Mouse (Mus musculus) ovary, postnatal 36 days (tissue): ENCODE data around the gene Nhsl2.
"Not testable (repeated sequence)": the region's sequence is repeated elsewhere in the genome, so short reads cannot be mapped to it uniquely, and the experiment has no call there.

Source experiments
- DNase-seq: peaks from one replicate; pipeline ENCODE4 v3.0.0; 2022; ENCODE audit warnings: low spot score, mixed read lengths

Gene Nhsl2

DNA sequence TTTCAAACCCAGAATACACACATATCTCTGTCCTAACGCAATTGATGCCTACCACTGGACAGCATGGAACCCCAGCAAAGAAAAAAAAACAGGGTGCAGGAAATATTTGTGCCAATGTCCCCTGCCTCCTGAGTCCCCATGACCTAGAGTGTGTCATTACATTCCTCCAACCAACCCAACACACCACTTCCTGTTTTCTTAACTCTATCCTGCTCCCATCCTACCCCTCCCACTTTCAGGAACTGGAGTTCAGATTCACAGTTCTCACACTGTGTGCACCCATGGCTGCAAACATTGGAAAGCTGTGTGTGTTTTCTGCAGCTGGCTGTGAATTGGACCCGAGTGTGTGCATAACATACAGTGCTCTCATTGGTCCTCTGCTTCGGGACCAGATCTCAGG, 241.4 kb downstream of the Nhsl2 start:
- no peak for DNase-seq

GRCm38 (mm10) chrX:102094381-102094904, 245.3 kb downstream of the Nhsl2 start:
- no peak for DNase-seq

DNA sequence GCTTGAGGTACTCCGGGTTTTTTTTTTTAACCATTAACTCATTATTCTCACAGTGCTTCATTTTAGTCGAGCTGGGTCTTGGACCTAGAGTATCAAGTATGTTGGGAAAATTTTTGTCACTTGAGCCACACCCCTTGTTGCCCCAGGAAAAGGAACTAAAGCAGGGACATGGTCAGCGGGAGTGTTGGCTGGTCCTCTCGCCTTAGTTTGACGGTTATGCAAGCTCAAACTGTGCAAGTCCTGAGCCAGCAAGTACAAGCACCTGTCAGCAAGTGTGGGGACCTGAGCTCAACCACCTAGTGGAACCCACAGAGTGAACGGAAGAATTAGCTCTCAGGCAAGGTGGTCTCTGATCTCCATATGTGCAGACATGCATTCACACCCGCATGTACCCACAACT, 252.7 kb downstream of the Nhsl2 start:
- no peak for DNase-seq

- DNase-seq: not testable (repeated sequence)
Observed at GRCm38 (mm10) chrX:102103830-102104229, 254.6 kb downstream of the Nhsl2 start.

DNA sequence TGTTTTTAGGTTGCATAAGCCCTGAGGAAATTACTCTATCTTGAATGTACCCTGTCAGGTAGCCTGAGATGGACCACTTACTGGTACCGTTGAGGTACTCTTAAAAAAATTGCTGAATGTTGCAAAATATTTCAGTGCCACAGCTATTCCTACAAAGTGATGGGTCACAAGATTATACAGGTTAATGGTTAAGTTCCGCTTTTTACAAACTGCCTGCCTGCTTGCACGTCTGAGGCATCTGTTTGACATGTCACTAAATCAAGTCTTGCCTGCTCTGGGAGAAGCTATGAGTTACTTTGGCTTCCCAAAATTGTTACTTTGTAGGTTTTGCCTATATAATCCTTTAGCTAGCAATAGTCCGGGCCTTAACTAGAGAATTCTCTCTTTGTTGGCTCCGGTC, 260.2 kb downstream of the Nhsl2 start:
- DNase-seq: not testable (repeated sequence)

DNA sequence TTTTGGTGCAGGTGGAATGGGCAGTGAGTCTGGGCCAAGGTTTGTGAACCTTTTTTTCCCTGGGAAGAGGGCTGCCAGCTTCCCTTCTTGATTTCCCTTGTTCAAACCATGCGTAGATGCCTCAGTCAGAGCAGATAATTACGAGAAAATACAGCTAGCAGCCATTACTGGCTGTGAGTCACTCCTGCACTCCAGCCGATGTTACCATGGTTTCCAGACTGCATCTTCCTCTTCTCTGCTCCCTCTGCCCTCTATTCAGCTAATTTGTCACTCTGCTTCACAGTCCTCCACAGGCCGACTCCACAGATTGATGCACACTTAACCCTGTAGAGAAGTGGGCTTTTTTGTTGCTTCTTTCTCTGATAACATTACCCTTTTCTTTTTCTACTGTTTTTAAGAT, 266.5 kb downstream of the Nhsl2 start:
- DNase-seq: no peak

- peak; percentile 87 for DNase-seq
Observed at GRCm38 (mm10) chrX:102119042-102119864, 270.1 kb downstream of the Nhsl2 start, which contains the start of gene Pin4. Pin4 (plus strand) TSS chrX:102119447.

GRCm38 (mm10) chrX:102121321-102121720, 272.1 kb downstream of the Nhsl2 start:
- no peak for DNase-seq

DNA sequence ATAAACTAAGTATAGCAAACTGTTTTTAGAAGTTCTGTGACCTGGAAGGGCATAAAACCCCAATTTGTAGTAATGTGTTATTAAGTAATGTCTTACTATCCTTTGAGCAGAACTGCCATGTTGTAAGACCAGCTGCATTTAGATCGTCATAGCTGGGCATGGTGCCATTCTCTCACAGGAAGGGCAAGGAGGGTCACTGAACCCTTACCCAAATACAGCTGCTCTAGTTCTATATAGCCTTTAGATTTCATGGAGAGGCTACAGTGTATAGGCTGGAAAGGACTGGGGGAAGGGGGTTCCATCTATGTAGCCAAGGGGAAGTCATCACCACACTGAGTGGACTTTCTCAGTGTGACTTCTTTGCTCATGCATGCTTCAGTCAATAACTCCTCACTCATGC, 292.0 kb downstream of the Nhsl2 start:
- no peak for DNase-seq
